Mouse (Mus musculus): ENCODE measurements around the gene Wdr35.

Gene Wdr35

GRCm38 (mm10) chr12:9053345-9053744 is 79.7 kb downstream of the Wdr35 start:
- peak; percentile 44 for DNase-seq (ENCODE audit: low spot score)

GRCm38 (mm10) chr12:9054012-9054411 is 80.3 kb downstream of the Wdr35 start:
- DNase-seq (ENCODE audit: low spot score), result no peak

- no peak for DNase-seq (ENCODE audit: low spot score)
These were observed 81.6 kb downstream of the Wdr35 start for GRCm38 (mm10) chr12:9055269-9055668.

- no peak for DNase-seq (ENCODE audit: low spot score)
These were observed 85.8 kb downstream of the Wdr35 start for GRCm38 (mm10) chr12:9059502-9059901.

DNA sequence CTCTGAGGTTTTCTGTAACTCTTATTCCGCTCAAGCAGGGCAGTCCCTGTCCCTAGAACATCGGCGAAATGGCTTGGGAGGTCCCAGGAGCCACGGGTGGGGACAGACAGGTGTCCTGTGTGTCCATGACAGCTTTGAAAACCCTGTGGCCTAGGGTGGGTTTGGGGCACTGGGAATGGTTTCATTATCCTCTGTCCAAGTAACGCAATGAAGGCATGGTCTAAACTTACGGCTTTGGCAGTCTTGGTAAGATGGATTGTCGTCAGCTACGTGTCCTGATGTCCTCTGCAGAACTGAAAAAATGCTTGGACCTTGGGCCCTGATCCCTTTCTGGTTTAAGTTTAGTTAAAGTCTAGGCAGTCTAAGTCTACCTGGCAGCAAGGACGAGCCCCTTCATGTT is 86.3 kb downstream of the Wdr35 start:
- no peak for DNase-seq (ENCODE audit: low spot score)

- DNase-seq (ENCODE audit: low spot score), result no peak
These were observed 89.9 kb downstream of the Wdr35 start for GRCm38 (mm10) chr12:9063611-9064010.

GRCm38 (mm10) chr12:9071058-9071457 is 97.4 kb downstream of the Wdr35 start:
- no peak for DNase-seq (ENCODE audit: low spot score)

- DNase-seq (ENCODE audit: low spot score), result no peak
These were observed 97.8 kb downstream of the Wdr35 start for GRCm38 (mm10) chr12:9071493-9071892.

DNA sequence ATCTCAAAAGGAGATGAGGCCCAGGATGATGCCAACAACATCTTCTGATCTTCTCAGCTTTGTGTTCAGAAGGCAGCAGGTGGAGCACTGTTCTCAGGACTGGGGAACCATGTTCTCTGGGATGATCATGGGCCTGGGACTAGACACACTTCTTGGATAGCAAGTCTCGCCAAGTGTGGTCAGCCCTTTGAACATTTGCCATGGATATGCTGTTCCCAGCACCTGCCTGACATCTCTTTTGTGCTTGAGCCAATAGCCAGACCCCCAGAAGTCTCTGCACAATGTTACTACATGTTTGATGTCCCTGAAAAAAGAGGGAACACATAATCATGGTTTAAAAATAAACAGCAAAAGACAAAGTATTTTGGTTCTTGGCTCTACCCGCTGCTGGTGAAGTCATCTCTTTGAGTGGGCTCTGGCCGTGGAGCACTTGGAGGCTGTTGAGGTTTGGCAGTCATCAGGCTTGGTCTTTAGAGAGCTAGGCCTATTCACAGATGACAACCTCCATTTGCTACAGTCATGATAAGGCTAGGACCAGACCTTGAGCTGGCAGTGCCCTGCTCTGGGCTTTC is 103.9 kb downstream of the Wdr35 start:
- no peak for DNase-seq (ENCODE audit: low spot score)

Measured in left cerebral cortex, adult 11 months (tissue).